Mouse (Mus musculus): ENCODE results near the gene Nfasc.

The Nfasc gene

GRCm38 (mm10) chr1:132581845-132582839 is 159.5 kb downstream of the Nfasc start:
- peak; percentile 77 for DNase-seq

- DNase-seq, result no peak
These were observed 161.5 kb downstream of the Nfasc start for GRCm38 (mm10) chr1:132580063-132580462.

GRCm38 (mm10) chr1:132576845-132577244 is 164.8 kb downstream of the Nfasc start:
- DNase-seq, result no peak

- DNase-seq, result no peak
These were observed 168.7 kb downstream of the Nfasc start for GRCm38 (mm10) chr1:132572851-132573250.

GRCm38 (mm10) chr1:132571613-132572012 is 170.0 kb downstream of the Nfasc start:
- DNase-seq, result no peak

- no peak for DNase-seq
These were observed 170.7 kb downstream of the Nfasc start for GRCm38 (mm10) chr1:132570906-132571305.

- DNase-seq, result no peak
These were observed 171.4 kb downstream of the Nfasc start for GRCm38 (mm10) chr1:132570068-132570780.

GRCm38 (mm10) chr1:132569516-132569915 is 172.1 kb downstream of the Nfasc start:
- DNase-seq, result no peak

- DNase-seq, result no peak
These were observed 174.1 kb downstream of the Nfasc start for GRCm38 (mm10) chr1:132567336-132568125.

- no peak for DNase-seq
These were observed 175.8 kb downstream of the Nfasc start for GRCm38 (mm10) chr1:132565766-132566165.

- no peak for DNase-seq
These were observed 176.7 kb downstream of the Nfasc start for GRCm38 (mm10) chr1:132564946-132565345.

GRCm38 (mm10) chr1:132562337-132562795 is 179.2 kb downstream of the Nfasc start:
- peak; percentile 47 for DNase-seq

GRCm38 (mm10) chr1:132560907-132561700 is 180.5 kb downstream of the Nfasc start:
- peak; percentile 33 for DNase-seq

- DNase-seq, result peak; percentile 61
These were observed 182.6 kb downstream of the Nfasc start for GRCm38 (mm10) chr1:132559045-132559444.

- peak; percentile 91 for DNase-seq
These were observed 183.5 kb downstream of the Nfasc start for GRCm38 (mm10) chr1:132557901-132558631.

- no peak for DNase-seq
These were observed 197.8 kb downstream of the Nfasc start for GRCm38 (mm10) chr1:132543789-132544188.

- DNase-seq, result peak; percentile 70
These were observed 198.8 kb downstream of the Nfasc start, which contains the start of gene Cntn2 for GRCm38 (mm10) chr1:132542762-132543306. TSS of gene Cntn2 (minus strand) at chr1:132543256.

GRCm38 (mm10) chr1:132541824-132542599 is 199.6 kb downstream of the Nfasc start:
- no peak for DNase-seq

- DNase-seq, result peak; percentile 43
These were observed 200.3 kb downstream of the Nfasc start for GRCm38 (mm10) chr1:132541171-132541823.
